ENCODE assay signal across 9 mouse cellular contexts in genomic region chr17:65956993-65957781, GRCm38 (mm10). TPM values are rescaled to one million over a fixed set of nuclear protein-coding genes. Genes with fewer than 3 reads are reported as not detected.
DNase-seq lines count a peak whose midpoint lies in the region; ATAC-seq lines count a peak whose summit lies in the region.
"Had no signal": no experiment of that assay in that cellular context is flagged by ENCODE, and none has a peak within 500 bp of the region (broad histone marks: within the 10 kb centered on the region; RNA-seq: fewer than 3 reads in every experiment).

No protein-coding gene starts in this region.

- no peaks in the 10 kb centered on the region for H3K9me3 ChIP-seq in forebrain, embryonic 14.5 days (replicated peaks; ENCODE audit: control insufficient read depth, low read length)
- H3K9me3 ChIP-seq in forebrain, embryonic 12.5 days: no peaks in the 10 kb centered on the region
- H3K9me3 ChIP-seq in hindbrain, embryonic 16.5 days (ENCODE audit: control insufficient read depth, low read length): no peaks in the 10 kb centered on the region

- no peak overlapping the region for H3K9ac ChIP-seq in forebrain, embryonic 14.5 days (ENCODE audit: low read length)
- no peak overlapping the region for H3K9ac ChIP-seq in forebrain, embryonic 12.5 days
- H3K9ac ChIP-seq in hindbrain, embryonic 16.5 days (ENCODE audit: low read depth, low read length): no peak overlapping the region
- H3K9ac ChIP-seq: liver, embryonic 14.5 days had no signal

- 78% methylated on average over 14 of the region's 14 CpGs for WGBS in forebrain, embryonic 14.5 days
- WGBS in forebrain, embryonic 12.5 days: 87% methylated on average over 14 of the region's 14 CpGs
- WGBS in hindbrain, embryonic 16.5 days: 74% methylated on average over 14 of the region's 14 CpGs

- no peak overlapping the region for H3K27ac ChIP-seq in forebrain, embryonic 14.5 days (ENCODE audit: low read depth, low read length)
- no peak overlapping the region for H3K27ac ChIP-seq in forebrain, embryonic 12.5 days
- H3K27ac ChIP-seq in hindbrain, embryonic 16.5 days (ENCODE audit: low read depth, low read length): no peak overlapping the region
- H3K27ac ChIP-seq: liver, embryonic 14.5 days had no signal

- no peak overlapping the region for H3K4me3 ChIP-seq in forebrain, embryonic 14.5 days (ENCODE audit: low read depth, low read length)
- H3K4me3 ChIP-seq in forebrain, embryonic 12.5 days (replicated peaks): no peak overlapping the region
- no peak overlapping the region for H3K4me3 ChIP-seq in hindbrain, embryonic 16.5 days (ENCODE audit: low read length)

- H3K36me3 ChIP-seq in forebrain, embryonic 14.5 days (ENCODE audit: control insufficient read depth, insufficient read depth, low read length): no peaks in the 10 kb centered on the region
- H3K36me3 ChIP-seq in forebrain, embryonic 12.5 days (replicated peaks): no peaks in the 10 kb centered on the region
- no peaks in the 10 kb centered on the region for H3K36me3 ChIP-seq in hindbrain, embryonic 16.5 days (ENCODE audit: control insufficient read depth, insufficient read depth, low read length)

- 0 out of 2 replicates have a peak, but pooled peaks cover 2% of the 10 kb centered on the region for H3K4me1 ChIP-seq in forebrain, embryonic 14.5 days (ENCODE audit: control insufficient read depth, insufficient read depth, low read length)
- no peaks in the 10 kb centered on the region for H3K4me1 ChIP-seq in forebrain, embryonic 12.5 days
- no peaks in the 10 kb centered on the region for H3K4me1 ChIP-seq in hindbrain, embryonic 16.5 days (ENCODE audit: control insufficient read depth, insufficient read depth, low read depth, low read length)

- ATAC-seq in forebrain, embryonic 14.5 days: peak; percentile 26; the same call in 1 of the 2 replicates
- no peak for ATAC-seq in forebrain, embryonic 12.5 days (ENCODE audit: low FRiP score)
- no peak for ATAC-seq in erythroblast, adult 5-6 weeks (replicated peaks; ENCODE audit: low FRiP score, poor library complexity, severe bottlenecking)
- ATAC-seq in hindbrain, embryonic 16.5 days: no peak
- no peak for ATAC-seq in monocyte, adult 5-6 weeks (replicated peaks; ENCODE audit: insufficient number of reproducible peaks, low FRiP score, low TSS enrichment, poor library complexity, severe bottlenecking)

- no peaks in the 10 kb centered on the region for H3K27me3 ChIP-seq in forebrain, embryonic 14.5 days (replicated peaks; ENCODE audit: control insufficient read depth, insufficient read depth, low read length)
- no peaks in the 10 kb centered on the region for H3K27me3 ChIP-seq in forebrain, embryonic 12.5 days
- no peaks in the 10 kb centered on the region for H3K27me3 ChIP-seq in hindbrain, embryonic 16.5 days (replicated peaks; ENCODE audit: control insufficient read depth, insufficient read depth, low read length)

- intact Hi-C loops in heart, postnatal 36 days (cut with DNase I): no loop called here

- peak; percentile 24 for DNase-seq in forebrain, embryonic 14.5 days (ENCODE audit: low spot score)
- DNase-seq in 416B (ENCODE audit: low read depth): peak; percentile 55
- peak; percentile 78 to 82 for DNase-seq in adrenal gland, postnatal 36 days
- peak; percentile 56 to 58 for DNase-seq in heart, postnatal 36 days

- H3K4me2 ChIP-seq in forebrain, embryonic 14.5 days (ENCODE audit: low read length): no peak overlapping the region
- H3K4me2 ChIP-seq in forebrain, embryonic 12.5 days: no peak overlapping the region
- H3K4me2 ChIP-seq in hindbrain, embryonic 16.5 days (ENCODE audit: low read length): no peak overlapping the region

RNA-seq across cellular contexts. Expression of gene Twsg1, which starts 6.2 kb away (rescaled TPM):
- polyA plus RNA-seq in forebrain, embryonic 14.5 days (2014; fragmentation: Nextera tagmentation; extraction: Ambion mirVana): 81.4 and 83.1 TPM in 2 replicates
- polyA plus RNA-seq in forebrain, embryonic 12.5 days (2016; fragmentation: Nextera tagmentation; extraction: Ambion mirVana): 100 and 101 TPM in 2 replicates
- total RNA-seq in adrenal gland, postnatal 36 days (2021): 100 to 1,000 TPM; 111 to 124 TPM
- 10 to 100 TPM; 73.7 to 75.5 TPM for total RNA-seq in heart, postnatal 36 days (2021)
- 4.0 and 8.3 TPM in 2 replicates for total RNA-seq in erythroblast, adult 5-6 weeks (2015; ENCODE audit: low replicate concordance)
- total RNA-seq in erythroblast, adult 5-6 weeks (2017; ENCODE audit: low replicate concordance): 4.3 and 6.4 TPM in 2 replicates
- 48.2 and 52.5 TPM in 2 replicates for polyA plus RNA-seq in hindbrain, embryonic 16.5 days (2015; fragmentation: Nextera tagmentation; extraction: Ambion mirVana)
- 4.4 to 6.4 TPM (median 5.1 TPM) in 3 replicates for total RNA-seq in monocyte, adult 5-6 weeks (2017)

Comparison
In these comparisons a context has a peak if more than half of its experiments do, and no peak if none do; other contexts are left out.
1. DNase-seq: peak in every context shown above with its lines; median percentile 80 in adrenal gland, postnatal 36 days; 57 in heart, postnatal 36 days; 55 in 416B; 24 in forebrain, embryonic 14.5 days.
2. RNA of gene Twsg1, which starts 6.2 kb away (total RNA-seq): 111 to 124 TPM in adrenal gland, postnatal 36 days and 73.7 to 75.5 TPM in heart, postnatal 36 days; 4.0 to 8.3 TPM in erythroblast, adult 5-6 weeks and 4.4 to 6.4 TPM in monocyte, adult 5-6 weeks; every median in the first group is over 4 times any median in the second.